Mouse (Mus musculus) kidney, postnatal 25 days (tissue): ENCODE results near the gene Synrg.

Experiments
- DNase-seq, 2 experiments: peaks; one replicate each; pipeline ENCODE4 v3.0.0; 2021; ENCODE audit warnings: mixed read lengths in 2 of 2

Gene Synrg

GRCm38 (mm10) chr11:83991701-83992100 lies 27.5 kb downstream of the Synrg start:
- DNase-seq: no peak

- DNase-seq: peak; percentile 41 to 67
Observed at GRCm38 (mm10) chr11:83993428-83993827, 29.2 kb downstream of the Synrg start.

- DNase-seq: no peak
Observed at GRCm38 (mm10) chr11:83994481-83994880, 30.3 kb downstream of the Synrg start.

GRCm38 (mm10) chr11:83995535-83995950 lies 31.3 kb downstream of the Synrg start:
- DNase-seq: no peak

GRCm38 (mm10) chr11:83997171-83997868 lies 33.1 kb downstream of the Synrg start:
- DNase-seq: no peak

GRCm38 (mm10) chr11:83998993-83999392 lies 34.8 kb downstream of the Synrg start:
- no peak for DNase-seq

- DNase-seq: no peak
Observed at GRCm38 (mm10) chr11:83999411-83999915, 35.2 kb downstream of the Synrg start.

- no peak for DNase-seq
Observed at GRCm38 (mm10) chr11:84001257-84001656, 37.0 kb downstream of the Synrg start.

GRCm38 (mm10) chr11:84003986-84004385 lies 39.8 kb downstream of the Synrg start:
- DNase-seq: no peak

GRCm38 (mm10) chr11:84009001-84009400 lies 44.8 kb downstream of the Synrg start:
- no peak for DNase-seq

- DNase-seq: no peak
Observed at GRCm38 (mm10) chr11:84010411-84010810, 46.2 kb downstream of the Synrg start.

GRCm38 (mm10) chr11:84011050-84011449 lies 46.8 kb downstream of the Synrg start:
- no peak for DNase-seq

GRCm38 (mm10) chr11:84011576-84011975 lies 47.3 kb downstream of the Synrg start:
- DNase-seq: no peak

- DNase-seq: no peak
Observed at GRCm38 (mm10) chr11:84013105-84013504, 48.9 kb downstream of the Synrg start.

- DNase-seq: no peak
Observed at GRCm38 (mm10) chr11:84016147-84016809, 52.0 kb downstream of the Synrg start.

- peak; percentile 43 to 66 for DNase-seq
Observed at GRCm38 (mm10) chr11:84016810-84017508, 52.7 kb downstream of the Synrg start.

GRCm38 (mm10) chr11:84027231-84027630 lies 63.0 kb downstream of the Synrg start:
- DNase-seq: no peak

GRCm38 (mm10) chr11:84028271-84029028 lies 64.2 kb downstream of the Synrg start:
- no peak for DNase-seq

- peak in 1 of 2 experiments; percentile 60 for DNase-seq
Observed at GRCm38 (mm10) chr11:84031971-84032370, 67.7 kb downstream of the Synrg start.

GRCm38 (mm10) chr11:84032559-84032958 lies 68.3 kb downstream of the Synrg start:
- DNase-seq: no peak

GRCm38 (mm10) chr11:84033671-84034070 lies 69.4 kb downstream of the Synrg start:
- no peak for DNase-seq

GRCm38 (mm10) chr11:84040621-84041020 lies 76.4 kb downstream of the Synrg start:
- DNase-seq: no peak
